Mouse (Mus musculus) retina, adult 2 months (tissue): ENCODE results near the gene Sh3rf1.

Experiments
- DNase-seq: peaks from one replicate; pipeline ENCODE4 v3.0.0-alpha.2; 2012; ENCODE audit warnings: low read depth, low spot score

Gene Sh3rf1

GRCm38 (mm10) chr8:61286394-61286793 lies 62.7 kb downstream of the Sh3rf1 start:
- no peak for DNase-seq

GRCm38 (mm10) chr8:61286795-61287385 lies 63.2 kb downstream of the Sh3rf1 start:
- no peak for DNase-seq

- no peak for DNase-seq
These were observed 64.4 kb downstream of the Sh3rf1 start for GRCm38 (mm10) chr8:61288006-61288566.

GRCm38 (mm10) chr8:61288676-61289075 lies 65.0 kb downstream of the Sh3rf1 start:
- no peak for DNase-seq

GRCm38 (mm10) chr8:61295040-61295439 lies 71.4 kb downstream of the Sh3rf1 start:
- DNase-seq = no peak

GRCm38 (mm10) chr8:61295441-61295840 lies 71.8 kb downstream of the Sh3rf1 start:
- no peak for DNase-seq

- DNase-seq = no peak
These were observed 75.2 kb downstream of the Sh3rf1 start for GRCm38 (mm10) chr8:61298828-61299227.

GRCm38 (mm10) chr8:61301298-61302028 lies 77.8 kb downstream of the Sh3rf1 start:
- DNase-seq = no peak

- DNase-seq = no peak
These were observed 78.3 kb downstream of the Sh3rf1 start for GRCm38 (mm10) chr8:61302029-61302368.

GRCm38 (mm10) chr8:61305451-61306070 lies 81.9 kb downstream of the Sh3rf1 start:
- DNase-seq = no peak

- DNase-seq = no peak
These were observed 82.9 kb downstream of the Sh3rf1 start for GRCm38 (mm10) chr8:61306501-61307112.

GRCm38 (mm10) chr8:61308896-61309295 lies 85.2 kb downstream of the Sh3rf1 start:
- DNase-seq = no peak

GRCm38 (mm10) chr8:61309530-61310402 lies 86.1 kb downstream of the Sh3rf1 start:
- no peak for DNase-seq

GRCm38 (mm10) chr8:61310403-61310871 lies 86.8 kb downstream of the Sh3rf1 start:
- no peak for DNase-seq

- DNase-seq = no peak
These were observed 89.3 kb downstream of the Sh3rf1 start for GRCm38 (mm10) chr8:61313016-61313415.

GRCm38 (mm10) chr8:61316012-61316767 lies 92.5 kb downstream of the Sh3rf1 start:
- DNase-seq = no peak

- no peak for DNase-seq
These were observed 93.3 kb downstream of the Sh3rf1 start for GRCm38 (mm10) chr8:61316813-61317534.

GRCm38 (mm10) chr8:61317535-61318136 lies 94.0 kb downstream of the Sh3rf1 start:
- no peak for DNase-seq

- DNase-seq = no peak
These were observed 97.5 kb downstream of the Sh3rf1 start for GRCm38 (mm10) chr8:61321216-61321615.
